Mouse (Mus musculus): ENCODE measurements around the gene Stim1. TPM values are rescaled to one million over a fixed set of nuclear protein-coding genes. Genes with fewer than 3 reads are reported as not detected.
"Not testable (repeated sequence)": the region's sequence is repeated elsewhere in the genome, so short reads cannot be mapped to it uniquely, and the experiment has no call there.

Stim1 gene
- polyA plus RNA-seq, 1 experiment from 2014 or later: 11.1 TPM

DNA sequence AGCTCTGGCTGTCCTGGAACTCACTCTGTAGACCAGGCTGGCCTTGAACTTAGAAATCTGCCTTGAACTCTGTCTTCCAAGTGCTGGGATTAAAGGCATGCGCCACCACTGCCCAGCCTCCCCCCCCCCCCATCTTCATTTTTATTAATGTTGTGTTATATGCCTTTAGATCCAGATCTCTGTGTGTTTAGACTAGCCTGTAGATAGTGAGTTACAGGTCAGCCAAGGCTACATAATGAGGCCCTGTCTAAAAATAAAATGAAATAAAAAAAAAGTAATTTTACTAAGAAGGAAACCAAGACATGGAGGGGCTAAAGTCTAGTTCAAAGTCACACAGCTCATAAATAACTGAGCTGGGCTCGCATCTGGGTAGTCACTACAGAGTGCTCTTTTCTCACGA is 211.3 kb downstream of the Stim1 start:
- Histone ChIP-seq H3K4me2 (replicated peaks) (no peak overlapping the region), H3K27me3 (no peaks in the 10 kb centered on the region), H3K36me3 (no peaks in the 10 kb centered on the region), H3K4me1 (no peaks in the 10 kb centered on the region), H3K9ac (replicated peaks) (no peak overlapping the region), H3K27ac (replicated peaks) (no peak overlapping the region), H3K4me3 (no peak overlapping the region), H3K9me3 (no peaks in the 10 kb centered on the region)
- WGBS: 91% methylated on average over 3 of the region's 3 CpGs
- no peak for ATAC-seq (replicated peaks)

- Histone ChIP-seq H3K9ac (replicated peaks) (no peak overlapping the region), H3K4me1 (no peaks in the 10 kb centered on the region), H3K36me3 (no peaks in the 10 kb centered on the region), H3K27ac (replicated peaks) (no peak overlapping the region), H3K27me3 (no peaks in the 10 kb centered on the region), H3K9me3 (no peaks in the 10 kb centered on the region), H3K4me3 (no peak overlapping the region), H3K4me2 (replicated peaks) (no peak overlapping the region)
- WGBS: 81% methylated on average over 5 of the region's 5 CpGs
- ATAC-seq (replicated peaks): no peak
Measured at GRCm38 (mm10) chr7:102479368-102480078, 211.9 kb downstream of the Stim1 start.

DNA sequence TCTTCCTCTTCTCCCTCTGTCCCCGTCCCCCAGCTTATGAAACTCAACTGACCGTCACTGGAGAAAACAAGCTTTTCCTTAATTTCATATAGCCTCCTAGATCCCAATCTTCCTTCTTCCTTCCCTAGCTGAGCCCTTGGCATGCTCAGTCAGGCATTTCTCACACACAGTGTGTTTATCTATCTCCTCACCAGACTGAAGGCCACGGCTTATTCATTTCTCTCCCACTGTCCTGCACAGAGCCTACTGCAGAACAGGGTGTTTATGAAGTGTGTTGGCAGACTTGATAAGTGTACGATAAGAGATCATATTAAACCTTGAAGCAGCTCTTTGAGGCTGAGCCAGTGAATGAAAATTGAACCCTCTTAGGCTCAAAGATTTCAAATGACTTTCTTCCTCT is 213.2 kb downstream of the Stim1 start:
- no peaks in the 10 kb centered on the region for H3K36me3 ChIP-seq
- H3K27ac ChIP-seq (replicated peaks): no peak overlapping the region
- no peak overlapping the region for H3K4me2 ChIP-seq (replicated peaks)
- no peak for ATAC-seq (replicated peaks)
- H3K4me3 ChIP-seq: no peak overlapping the region
- H3K27me3 ChIP-seq: no peaks in the 10 kb centered on the region
- no peak overlapping the region for H3K9ac ChIP-seq (replicated peaks)
- WGBS: 93% methylated on average over 4 of the region's 4 CpGs
- no peaks in the 10 kb centered on the region for H3K9me3 ChIP-seq
- no peaks in the 10 kb centered on the region for H3K4me1 ChIP-seq

GRCm38 (mm10) chr7:102481579-102481978 is 214.0 kb downstream of the Stim1 start, which contains the start of gene Olfr543:
Gene Olfr543, minus strand, starts transcription at chr7:102481679.
- Histone ChIP-seq H3K9me3 (no peaks in the 10 kb centered on the region), H3K4me2 (replicated peaks) (no peak within 1 kb of the TSS), H3K4me1 (no peaks in the 10 kb centered on the region), H3K27me3 (no peaks in the 10 kb centered on the region), H3K27ac (replicated peaks) (no peak within 1 kb of the TSS), H3K9ac (replicated peaks) (no peak within 1 kb of the TSS), H3K36me3 (no peaks in the 10 kb centered on the region), H3K4me3 (no peak within 1 kb of the TSS)
- WGBS: 98% methylated on average over 4 of the region's 4 CpGs
- no peak for ATAC-seq (replicated peaks)

GRCm38 (mm10) chr7:102483665-102484064 is 216.1 kb downstream of the Stim1 start:
- Histone ChIP-seq H3K4me1 (no peaks in the 10 kb centered on the region), H3K4me2 (replicated peaks) (no peak overlapping the region), H3K27me3 (no peaks in the 10 kb centered on the region), H3K27ac (replicated peaks) (no peak overlapping the region), H3K36me3 (no peaks in the 10 kb centered on the region), H3K4me3 (no peak overlapping the region), H3K9me3 (no peaks in the 10 kb centered on the region), H3K9ac (replicated peaks) (no peak overlapping the region)
- 84% methylated on average over 2 of the region's 2 CpGs for WGBS
- no peak for ATAC-seq (replicated peaks)

DNA sequence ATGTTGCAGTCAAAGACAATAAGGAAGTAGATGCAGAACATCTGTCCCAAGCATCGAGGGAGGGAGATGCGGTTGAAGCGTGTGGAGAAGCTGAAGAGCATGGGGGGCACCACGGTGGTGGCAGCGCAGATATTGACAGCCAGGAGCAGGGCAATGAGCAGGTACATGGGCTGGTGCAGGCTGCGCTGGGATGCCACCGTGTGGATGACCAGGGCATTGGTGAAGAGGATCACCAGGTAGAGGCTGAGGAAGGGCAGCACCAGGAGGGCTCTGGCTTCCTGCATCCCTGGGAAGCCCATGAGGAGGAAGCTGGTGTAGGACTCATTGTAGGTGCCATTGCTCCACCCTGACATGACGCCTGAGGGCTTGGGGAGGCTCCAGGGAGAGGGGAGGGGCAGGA is 217.2 kb downstream of the Stim1 start:
- H3K4me1 ChIP-seq; H3K4me3 ChIP-seq; H3K27ac ChIP-seq (replicated peaks); H3K9ac ChIP-seq (replicated peaks); H3K4me2 ChIP-seq (replicated peaks); H3K27me3 ChIP-seq; H3K36me3 ChIP-seq; ATAC-seq (replicated peaks); H3K9me3 ChIP-seq: not testable (repeated sequence)
- WGBS: 73% methylated on average over 8 of the region's 8 CpGs

GRCm38 (mm10) chr7:102486105-102486504 is 218.5 kb downstream of the Stim1 start:
- Histone ChIP-seq H3K36me3 (no peaks in the 10 kb centered on the region), H3K9me3 (no peaks in the 10 kb centered on the region), H3K4me3 (no peak overlapping the region), H3K4me2 (replicated peaks) (no peak overlapping the region), H3K4me1 (no peaks in the 10 kb centered on the region), H3K27me3 (no peaks in the 10 kb centered on the region), H3K27ac (replicated peaks) (no peak overlapping the region), H3K9ac (replicated peaks) (no peak overlapping the region)
- 91% methylated on average over 1 of the region's 1 CpGs for WGBS
- ATAC-seq (replicated peaks): no peak

Other genes starting within 250 kb of the Stim1 start
- gene Il18bp, start 249.1 kb upstream of the Stim1 start, polyA plus RNA-seq (2015; fragmentation: Nextera tagmentation; extraction: Ambion mirVana): 3.4 and 4.4 TPM in 2 replicates
- gene Rnf121, start 202.3 kb upstream of the Stim1 start, polyA plus RNA-seq (2015; fragmentation: Nextera tagmentation; extraction: Ambion mirVana): 32.1 and 33.0 TPM in 2 replicates
- 40.3 TPM in 2 replicates for gene Xndc1, start 202.3 kb upstream of the Stim1 start, polyA plus RNA-seq (2015; fragmentation: Nextera tagmentation; extraction: Ambion mirVana)
- 1.5 and 1.9 TPM in 2 replicates for gene Xntrpc, start 202.1 kb upstream of the Stim1 start, polyA plus RNA-seq (2015; fragmentation: Nextera tagmentation; extraction: Ambion mirVana)
- 0.29 TPM in 1 of 2 replicates, not detected in the other for gene Trpc2, start 184.7 kb upstream of the Stim1 start, polyA plus RNA-seq (2015; fragmentation: Nextera tagmentation; extraction: Ambion mirVana)
- gene Art1, start 166.1 kb upstream of the Stim1 start, polyA plus RNA-seq (2015; fragmentation: Nextera tagmentation; extraction: Ambion mirVana): 0.17 and 0.28 TPM in 2 replicates
- 0.83 and 0.97 TPM in 2 replicates for gene Art5, start 158.3 kb upstream of the Stim1 start, polyA plus RNA-seq (2015; fragmentation: Nextera tagmentation; extraction: Ambion mirVana)
- gene Chrna10, start 151.0 kb upstream of the Stim1 start, polyA plus RNA-seq (2015; fragmentation: Nextera tagmentation; extraction: Ambion mirVana): not detected in 2 replicates
- gene Nup98, start 57.6 kb upstream of the Stim1 start, polyA plus RNA-seq (2015; fragmentation: Nextera tagmentation; extraction: Ambion mirVana): 24.2 and 24.7 TPM in 2 replicates
- gene Pgap2, start 57.6 kb upstream of the Stim1 start, polyA plus RNA-seq (2015; fragmentation: Nextera tagmentation; extraction: Ambion mirVana): 52.9 and 54.1 TPM in 2 replicates
- 16.7 and 19.6 TPM in 2 replicates for gene Rhog, start 11.8 kb upstream of the Stim1 start, polyA plus RNA-seq (2015; fragmentation: Nextera tagmentation; extraction: Ambion mirVana)
- 95.7 and 101 TPM in 2 replicates for gene Rrm1, start 173.9 kb downstream of the Stim1 start, polyA plus RNA-seq (2015; fragmentation: Nextera tagmentation; extraction: Ambion mirVana)
- gene Olfr543, start 213.9 kb downstream of the Stim1 start, polyA plus RNA-seq (2015; fragmentation: Nextera tagmentation; extraction: Ambion mirVana): 0.23 and 0.38 TPM in 2 replicates
- gene Olfr544, start 220.5 kb downstream of the Stim1 start, polyA plus RNA-seq (2015; fragmentation: Nextera tagmentation; extraction: Ambion mirVana): 0.06 and 0.13 TPM in 2 replicates
- gene Olfr545, start 231.8 kb downstream of the Stim1 start, polyA plus RNA-seq (2015; fragmentation: Nextera tagmentation; extraction: Ambion mirVana): 0.05 and 0.15 TPM in 2 replicates